Mouse (Mus musculus) left cerebral cortex, postnatal 10 days (tissue): ENCODE results near the gene Ccdc177. TPM values are rescaled to one million over a fixed set of nuclear protein-coding genes. Genes with fewer than 3 reads are reported as not detected.
A peak's percentile ranks its signal among the peaks of the same experiment; 100 is the strongest.

ENCODE experiments used
- DNase-seq, 2 experiments: peaks; one replicate each; pipeline ENCODE4 v3.0.0; 2021 to 2022; ENCODE audit warnings: low spot score in 2 of 2, mixed read lengths in 1 of 2; ENCODE audit errors: extremely low spot score in 1 of 2
- intact Hi-C: fragments of 180-260 bp; cut with DNase I; formaldehyde crosslinking; loops from one replicate; pipeline ENCODE4 v1.15.1; 2025
- total RNA-seq, 2 experiments: library from RNA; stranded (reverse); gene quantifications; 2 replicates each; pipeline ENCODE4 v1.2.3; 2021

Gene Ccdc177
- total RNA-seq, 2 experiments from 2014 or later = 18.6 to 18.8 TPM

GRCm38 (mm10) chr12:80706915-80707604 lies 53.4 kb downstream of the Ccdc177 start:
- DNase-seq = peak in 1 of 2 experiments; percentile 52
- intact Hi-C loops = no loop called here

GRCm38 (mm10) chr12:80706208-80706914 lies 54.1 kb downstream of the Ccdc177 start:
- intact Hi-C loops = no loop called here
- DNase-seq = no peak

Other genes starting within 250 kb of the Ccdc177 start
- gene Galnt16, start 242.4 kb downstream of the Ccdc177 start, total RNA-seq = 10 to 100 TPM; 54.7 to 61.1 TPM
- 10 to 100 TPM; 42.0 to 42.2 TPM for gene Slc39a9, start 116.8 kb downstream of the Ccdc177 start, total RNA-seq
- gene Erh, start 116.3 kb downstream of the Ccdc177 start, total RNA-seq = 10 to 100 TPM; 63.8 to 67.9 TPM
- gene Plekhd1, start 68.1 kb downstream of the Ccdc177 start, total RNA-seq = 1 to 10 TPM; 1.9 to 2.1 TPM
- 10 to 100 TPM; 23.8 to 24.0 TPM for gene Susd6, start 29.8 kb upstream of the Ccdc177 start, total RNA-seq
- 100 to 1,000 TPM; 338 to 355 TPM for gene Srsf5, start 184.8 kb upstream of the Ccdc177 start, total RNA-seq
- gene Slc10a1, start 208.0 kb upstream of the Ccdc177 start, total RNA-seq = not detected